Mouse (Mus musculus) urinary bladder, adult 18-20 months (tissue): ENCODE measurements around the gene Rorb.

ENCODE experiments used
- DNase-seq, 2 experiments: peaks; one replicate each; pipeline ENCODE4 v3.0.0; 2022; ENCODE audit warnings: low spot score in 2 of 2, mixed read lengths in 2 of 2

Gene Rorb

GRCm38 (mm10) chr19:18889117-18889627, 221.8 kb downstream of the Rorb start:
- no peak for DNase-seq

GRCm38 (mm10) chr19:18888491-18889116, 222.4 kb downstream of the Rorb start:
- no peak for DNase-seq

GRCm38 (mm10) chr19:18887646-18888407, 223.2 kb downstream of the Rorb start:
- DNase-seq, result no peak

- DNase-seq, result no peak
Observed at GRCm38 (mm10) chr19:18881162-18881561, 229.8 kb downstream of the Rorb start.
